Mouse (Mus musculus) olfactory bulb, adult 2 months (tissue): ENCODE measurements around the gene Mef2c.

ENCODE experiments used
- CTCF ChIP-seq: fragments of 200-500 bp; IDR thresholded peaks from 2 replicates; pipeline ENCODE4 v1.5.1; 2012; ENCODE audit warnings: low read depth, mild to moderate bottlenecking, low read length, moderate library complexity; ENCODE audit not compliant: insufficient read depth
- POLR2A ChIP-seq: fragments of 200-500 bp; IDR thresholded peaks from 2 replicates; pipeline ENCODE4 v1.6.1; 2012; ENCODE audit warnings: mild to moderate bottlenecking, low read depth, low read length, moderate library complexity; ENCODE audit not compliant: insufficient read depth

- no peak for TF ChIP-seq CTCF
- no peak for TF ChIP-seq POLR2A
Measured at GRCm38 (mm10) chr13:83459600-83459999, 44.2 kb upstream of the Mef2c start.
